Mouse (Mus musculus): ENCODE results near the gene Hist3h2ba. TPM values are rescaled to one million over a fixed set of nuclear protein-coding genes. Genes with fewer than 3 reads are reported as not detected.

Hist3h2ba gene
- polyA plus RNA-seq, 1 experiment from 2014 or later = 117 TPM

DNA sequence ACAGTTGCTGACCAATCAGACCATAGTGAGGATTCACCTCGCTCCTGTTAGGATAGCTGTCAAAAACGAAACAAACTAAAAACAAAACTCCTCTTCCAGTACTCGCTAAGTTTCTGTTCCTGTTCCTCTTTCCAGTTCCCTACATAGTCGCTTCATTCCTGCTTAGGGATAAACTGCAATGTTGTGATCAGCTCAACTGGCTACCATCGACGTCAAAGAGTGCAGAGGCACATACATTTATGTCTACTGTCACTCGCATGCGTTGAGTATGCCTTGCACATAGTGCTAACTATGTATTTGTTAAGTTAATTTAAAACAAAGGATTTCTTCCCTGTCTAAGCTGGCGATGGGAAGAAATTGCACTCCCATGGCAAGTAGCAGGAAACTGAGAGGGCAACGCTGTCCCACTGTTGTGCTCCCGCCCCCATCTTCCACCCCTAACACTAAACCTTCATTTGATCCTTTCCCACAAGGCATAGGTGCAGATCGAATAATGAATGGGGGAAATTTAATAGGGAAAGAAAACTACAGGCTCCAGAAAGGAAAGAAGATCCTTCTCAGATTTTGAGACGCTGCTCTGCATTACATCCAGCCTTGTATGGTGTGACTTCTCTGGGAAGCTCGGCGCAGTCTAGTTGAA, 10.6 kb downstream of the Hist3h2ba start:
- Histone ChIP-seq H3K4me3 (ENCODE audit: low read depth, low read length) (peak overlapping the region; percentile 45), H3K27me3 (ENCODE audit: control insufficient read depth, insufficient read depth, low read length) (no peaks in the 10 kb centered on the region), H3K4me2 (ENCODE audit: low read depth, low read length) (peak overlapping the region; percentile 79), H3K36me3 (ENCODE audit: control insufficient read depth, insufficient read depth, low read length) (no peaks in the 10 kb centered on the region), H3K9me3 (ENCODE audit: control insufficient read depth, low read length) (no peaks in the 10 kb centered on the region), H3K27ac (ENCODE audit: low read depth, low read length) (peak overlapping the region; percentile 79; the same call in 1 of the 2 replicates), H3K4me1 (ENCODE audit: control insufficient read depth, insufficient read depth, low read length) (peaks cover 22% of the 10 kb centered on the region), H3K9ac (replicated peaks; ENCODE audit: low read depth, low read length) (peak overlapping the region; percentile 58)
- 32% methylated on average over 15 of the region's 15 CpGs for WGBS
- ATAC-seq (ENCODE audit: low read depth) = no peak

DNA sequence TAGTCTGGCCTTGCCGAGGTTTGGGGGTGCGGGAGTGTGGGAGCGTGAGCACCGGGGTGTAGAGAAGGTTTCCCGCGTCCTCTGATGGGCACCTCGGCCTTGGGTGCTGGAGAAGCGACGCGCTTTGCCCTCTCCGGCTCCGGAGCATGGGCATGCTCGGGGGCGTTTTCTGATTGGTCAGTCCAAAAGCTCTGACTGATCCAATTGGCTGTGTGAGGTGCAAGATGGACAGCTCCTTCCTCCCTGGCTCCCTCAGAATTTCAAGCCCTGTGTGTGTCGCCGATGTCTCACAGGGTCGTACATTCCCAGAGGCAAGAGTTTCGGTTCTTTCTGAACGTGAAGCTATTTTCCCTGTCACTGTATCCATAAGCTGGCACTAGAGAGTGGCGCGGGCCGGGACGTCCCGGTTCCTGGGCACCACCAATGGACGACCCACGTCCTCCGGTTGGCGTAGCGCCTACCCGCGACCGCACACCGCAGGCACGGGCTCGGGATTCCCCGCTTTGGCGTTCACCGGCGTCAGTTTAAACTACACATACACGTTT, 11.3 kb downstream of the Hist3h2ba start:
- peak; percentile 84 for ATAC-seq (ENCODE audit: low read depth)
- Histone ChIP-seq H3K36me3 (ENCODE audit: control insufficient read depth, insufficient read depth, low read length) (no peaks in the 10 kb centered on the region), H3K9me3 (ENCODE audit: control insufficient read depth, low read length) (no peaks in the 10 kb centered on the region), H3K4me3 (ENCODE audit: low read depth, low read length) (peak overlapping the region; percentile 45), H3K4me2 (ENCODE audit: low read depth, low read length) (peak overlapping the region; percentile 79), H3K27me3 (ENCODE audit: control insufficient read depth, insufficient read depth, low read length) (no peaks in the 10 kb centered on the region), H3K4me1 (ENCODE audit: control insufficient read depth, insufficient read depth, low read length) (peaks cover 22% of the 10 kb centered on the region), H3K27ac (ENCODE audit: low read depth, low read length) (peak overlapping the region; percentile 79), H3K9ac (replicated peaks; ENCODE audit: low read depth, low read length) (peak overlapping the region; percentile 58)
- 2% methylated on average over 40 of the region's 40 CpGs for WGBS

DNA sequence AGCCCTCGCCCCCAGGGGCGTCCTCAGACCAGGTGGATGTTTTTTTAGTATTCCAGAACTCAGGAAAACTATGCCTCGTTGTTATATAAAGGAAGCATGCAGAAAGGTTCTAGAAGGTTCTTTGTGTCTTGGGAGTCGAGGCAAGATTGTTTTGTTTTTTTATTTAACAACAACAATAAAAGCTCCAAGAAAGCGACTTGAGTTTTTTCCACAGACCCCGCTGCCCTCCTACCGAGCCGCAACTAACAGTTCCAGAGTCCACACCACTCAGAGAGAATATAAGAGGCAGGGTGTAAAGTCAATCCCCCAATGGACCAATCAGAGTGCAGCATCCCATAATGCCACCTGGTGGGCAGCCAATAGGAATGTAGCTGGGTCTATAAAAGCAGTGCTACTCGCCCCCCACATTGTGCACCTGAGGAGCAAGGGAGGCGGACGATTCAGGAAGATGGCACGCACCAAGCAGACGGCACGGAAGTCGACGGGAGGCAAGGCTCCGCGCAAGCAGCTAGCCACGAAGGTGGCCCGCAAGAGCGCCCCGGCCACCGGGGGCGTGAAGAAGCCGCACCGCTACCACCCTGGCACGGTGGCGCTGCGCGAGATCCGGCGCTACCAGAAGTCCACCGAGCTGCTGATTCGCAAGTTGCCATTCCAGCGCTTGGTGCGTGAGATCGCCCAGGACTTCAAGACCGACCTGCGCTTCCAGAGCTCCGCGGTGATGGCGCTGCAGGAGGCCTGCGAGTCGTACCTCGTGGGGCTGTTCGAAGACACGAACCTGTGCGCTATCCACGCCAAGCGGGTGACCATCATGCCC, 12.9 kb downstream of the Hist3h2ba start:
- H3K4me2 ChIP-seq (ENCODE audit: low read depth, low read length) = no peak overlapping the region
- no peak overlapping the region for H3K9ac ChIP-seq (replicated peaks; ENCODE audit: low read depth, low read length)
- 64% methylated on average over 50 of the region's 50 CpGs for WGBS
- no peak for ATAC-seq (ENCODE audit: low read depth)
- no peak overlapping the region for H3K4me3 ChIP-seq (ENCODE audit: low read depth, low read length)
- peaks cover 22% of the 10 kb centered on the region for H3K4me1 ChIP-seq (ENCODE audit: control insufficient read depth, insufficient read depth, low read length)
- H3K27me3 ChIP-seq (ENCODE audit: control insufficient read depth, insufficient read depth, low read length) = no peaks in the 10 kb centered on the region
- H3K9me3 ChIP-seq (ENCODE audit: control insufficient read depth, low read length) = no peaks in the 10 kb centered on the region
- H3K36me3 ChIP-seq (ENCODE audit: control insufficient read depth, insufficient read depth, low read length) = no peaks in the 10 kb centered on the region
- no peak overlapping the region for H3K27ac ChIP-seq (ENCODE audit: low read depth, low read length)

DNA sequence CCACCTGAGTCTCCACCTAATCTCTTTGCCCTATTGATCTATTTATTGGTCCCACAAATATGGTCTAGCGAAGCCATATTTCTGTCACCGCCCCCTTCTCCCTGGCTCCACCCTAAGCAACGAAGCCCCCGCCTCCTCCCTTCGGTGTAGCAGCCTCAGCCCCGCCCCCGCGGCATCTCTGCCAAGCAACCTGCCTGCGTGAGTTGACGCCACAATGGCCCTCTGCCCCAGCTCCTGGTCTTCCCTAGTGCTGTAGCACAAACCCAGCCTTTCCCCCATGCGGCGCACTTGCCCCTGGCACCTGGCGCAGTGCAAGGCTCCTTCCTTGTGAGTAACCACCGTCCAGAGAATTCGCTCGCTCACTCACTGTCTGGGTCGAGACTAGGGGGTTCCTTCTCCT, 14.8 kb downstream of the Hist3h2ba start:
- H3K4me1 ChIP-seq (ENCODE audit: control insufficient read depth, insufficient read depth, low read length) = peaks cover 6% of the 10 kb centered on the region; the same call in 1 of the 2 replicates
- H3K4me3 ChIP-seq (ENCODE audit: low read depth, low read length) = no peak overlapping the region
- no peak overlapping the region for H3K4me2 ChIP-seq (ENCODE audit: low read depth, low read length)
- no peaks in the 10 kb centered on the region; the same call in 1 of the 2 replicates for H3K36me3 ChIP-seq (ENCODE audit: control insufficient read depth, insufficient read depth, low read length)
- ATAC-seq (ENCODE audit: low read depth) = no peak
- H3K9me3 ChIP-seq (ENCODE audit: control insufficient read depth, low read length) = no peaks in the 10 kb centered on the region
- WGBS = 35% methylated on average over 17 of the region's 17 CpGs
- no peaks in the 10 kb centered on the region for H3K27me3 ChIP-seq (ENCODE audit: control insufficient read depth, insufficient read depth, low read length)
- no peak overlapping the region for H3K9ac ChIP-seq (replicated peaks; ENCODE audit: low read depth, low read length)
- no peak overlapping the region for H3K27ac ChIP-seq (ENCODE audit: low read depth, low read length)

DNA sequence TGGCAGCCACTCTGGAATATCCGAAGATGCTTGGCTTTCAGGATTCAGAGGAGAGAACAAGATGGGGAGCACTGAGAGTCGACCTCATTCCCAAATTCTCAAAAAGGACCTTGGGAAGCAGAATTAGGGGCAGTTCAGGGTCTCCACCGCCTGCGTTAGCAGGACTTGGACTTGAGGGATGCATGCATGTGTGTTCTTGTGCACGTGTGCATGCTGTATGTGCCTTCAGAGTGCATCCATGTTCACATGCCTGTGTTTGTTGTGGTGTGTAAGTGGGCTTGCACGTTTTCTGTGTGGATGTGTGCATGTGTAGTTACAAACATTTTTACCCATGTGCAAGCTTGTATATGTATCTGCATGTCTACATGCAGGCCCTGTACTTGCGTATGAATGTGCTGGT, 15.5 kb downstream of the Hist3h2ba start:
- Histone ChIP-seq H3K9me3 (ENCODE audit: control insufficient read depth, low read length) (no peaks in the 10 kb centered on the region), H3K27ac (ENCODE audit: low read depth, low read length) (no peak overlapping the region), H3K27me3 (ENCODE audit: control insufficient read depth, insufficient read depth, low read length) (no peaks in the 10 kb centered on the region), H3K4me2 (ENCODE audit: low read depth, low read length) (no peak overlapping the region), H3K9ac (replicated peaks; ENCODE audit: low read depth, low read length) (no peak overlapping the region), H3K4me3 (ENCODE audit: low read depth, low read length) (no peak overlapping the region), H3K36me3 (ENCODE audit: control insufficient read depth, insufficient read depth, low read length) (no peaks in the 10 kb centered on the region; the same call in 1 of the 2 replicates), H3K4me1 (ENCODE audit: control insufficient read depth, insufficient read depth, low read length) (peaks cover 6% of the 10 kb centered on the region; the same call in 1 of the 2 replicates)
- no peak for ATAC-seq (ENCODE audit: low read depth)
- 88% methylated on average over 7 of the region's 7 CpGs for WGBS

DNA sequence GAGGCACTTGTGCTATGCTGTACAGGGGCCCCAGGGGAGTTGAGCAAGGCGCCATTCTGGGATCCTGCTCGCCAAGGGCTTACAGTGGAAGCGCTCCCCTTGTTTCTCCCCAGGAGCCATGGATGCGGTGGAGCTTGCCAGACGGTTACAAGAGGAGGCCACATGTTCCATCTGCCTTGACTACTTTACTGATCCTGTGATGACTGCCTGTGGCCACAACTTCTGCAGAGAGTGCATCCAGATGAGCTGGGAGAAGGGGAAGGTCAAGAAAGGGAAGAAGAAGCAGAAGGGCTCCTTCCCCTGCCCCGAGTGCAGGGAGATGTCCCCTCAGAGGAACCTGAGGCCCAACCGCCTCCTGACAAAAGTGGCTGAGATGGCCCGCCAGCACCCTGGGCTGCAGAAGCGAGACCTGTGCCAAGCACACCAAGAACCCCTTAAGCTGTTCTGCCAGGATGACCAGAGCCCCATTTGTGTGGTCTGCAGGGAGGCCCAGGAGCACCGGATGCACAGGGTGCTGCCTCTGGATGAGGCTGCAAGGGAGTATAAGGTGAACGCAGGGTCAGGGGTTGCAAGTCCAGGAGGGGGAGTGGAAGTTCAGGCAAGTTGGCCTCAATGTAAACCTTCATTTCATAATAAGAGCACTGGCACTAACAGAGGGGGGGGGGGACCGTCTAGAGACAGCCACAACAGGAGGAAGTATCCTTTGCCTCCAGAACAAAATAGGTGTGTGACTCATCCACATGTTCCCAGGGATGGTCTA, 16.5 kb downstream of the Hist3h2ba start:
- Histone ChIP-seq H3K4me1 (ENCODE audit: control insufficient read depth, insufficient read depth, low read length) (no peaks in the 10 kb centered on the region), H3K27me3 (ENCODE audit: control insufficient read depth, insufficient read depth, low read length) (no peaks in the 10 kb centered on the region), H3K4me2 (ENCODE audit: low read depth, low read length) (no peak overlapping the region), H3K36me3 (ENCODE audit: control insufficient read depth, insufficient read depth, low read length) (no peaks in the 10 kb centered on the region; the same call in 1 of the 2 replicates), H3K9ac (replicated peaks; ENCODE audit: low read depth, low read length) (no peak overlapping the region), H3K9me3 (ENCODE audit: control insufficient read depth, low read length) (no peaks in the 10 kb centered on the region), H3K27ac (ENCODE audit: low read depth, low read length) (no peak overlapping the region), H3K4me3 (ENCODE audit: low read depth, low read length) (no peak overlapping the region)
- ATAC-seq (ENCODE audit: low read depth) = no peak
- WGBS = 48% methylated on average over 12 of the region's 12 CpGs

DNA sequence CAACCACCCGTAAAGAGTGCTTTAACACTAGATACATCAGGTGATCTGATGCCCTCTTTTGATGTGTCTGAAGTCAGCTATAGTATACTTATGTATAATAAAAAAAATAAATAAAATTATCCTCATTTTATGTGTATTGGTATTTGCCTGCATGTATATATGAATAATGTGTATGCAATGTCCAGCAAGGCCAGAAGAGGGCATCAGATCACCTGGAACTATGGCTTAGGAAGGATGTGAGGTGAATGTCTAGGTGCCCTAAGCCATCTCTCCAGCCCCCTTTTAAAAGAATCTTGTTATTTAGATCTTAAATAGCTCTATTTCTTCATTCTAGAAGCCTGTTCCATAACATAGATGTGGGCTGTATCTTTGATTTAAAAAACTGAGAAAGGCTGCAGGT, 18.6 kb downstream of the Hist3h2ba start:
- no peaks in the 10 kb centered on the region for H3K4me1 ChIP-seq (ENCODE audit: control insufficient read depth, insufficient read depth, low read length)
- no peak overlapping the region for H3K4me2 ChIP-seq (ENCODE audit: low read depth, low read length)
- no peaks in the 10 kb centered on the region for H3K27me3 ChIP-seq (ENCODE audit: control insufficient read depth, insufficient read depth, low read length)
- WGBS = 93% methylated on average over 1 of the region's 1 CpGs
- H3K27ac ChIP-seq (ENCODE audit: low read depth, low read length) = no peak overlapping the region
- no peak overlapping the region for H3K9ac ChIP-seq (replicated peaks; ENCODE audit: low read depth, low read length)
- no peak overlapping the region for H3K4me3 ChIP-seq (ENCODE audit: low read depth, low read length)
- ATAC-seq (ENCODE audit: low read depth) = no peak
- H3K36me3 ChIP-seq (ENCODE audit: control insufficient read depth, insufficient read depth, low read length) = no peaks in the 10 kb centered on the region; the same call in 1 of the 2 replicates
- H3K9me3 ChIP-seq (ENCODE audit: control insufficient read depth, low read length) = no peaks in the 10 kb centered on the region

DNA sequence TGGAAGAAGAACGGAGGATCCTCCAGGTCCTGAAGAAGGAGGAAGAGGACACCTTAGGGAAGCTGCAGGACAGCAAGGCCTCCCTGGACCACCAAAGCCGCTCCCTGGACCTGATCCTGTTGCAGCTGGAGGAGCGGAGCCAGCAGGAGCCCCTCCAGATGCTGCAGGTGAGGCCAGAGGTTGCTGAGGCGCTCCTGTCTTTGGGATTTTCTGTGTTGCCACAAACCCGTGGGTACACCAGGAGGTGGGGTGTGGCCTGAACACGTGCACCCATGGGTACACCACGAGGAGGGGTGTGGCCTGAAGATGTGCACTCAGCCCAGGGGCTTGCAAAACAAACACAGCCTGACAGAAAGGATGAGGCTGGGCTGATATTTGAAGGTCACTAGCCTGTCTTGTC, 19.8 kb downstream of the Hist3h2ba start:
- ATAC-seq (ENCODE audit: low read depth) = no peak
- Histone ChIP-seq H3K4me3 (ENCODE audit: low read depth, low read length) (no peak overlapping the region), H3K9ac (replicated peaks; ENCODE audit: low read depth, low read length) (no peak overlapping the region), H3K9me3 (ENCODE audit: control insufficient read depth, low read length) (no peaks in the 10 kb centered on the region), H3K27me3 (ENCODE audit: control insufficient read depth, insufficient read depth, low read length) (no peaks in the 10 kb centered on the region), H3K36me3 (ENCODE audit: control insufficient read depth, insufficient read depth, low read length) (no peaks in the 10 kb centered on the region; the same call in 1 of the 2 replicates), H3K4me1 (ENCODE audit: control insufficient read depth, insufficient read depth, low read length) (no peaks in the 10 kb centered on the region), H3K4me2 (ENCODE audit: low read depth, low read length) (no peak overlapping the region), H3K27ac (ENCODE audit: low read depth, low read length) (no peak overlapping the region)
- 88% methylated on average over 7 of the region's 7 CpGs for WGBS
